ENCODE assay signal across 9 mouse cellular contexts in the genomic region with DNA sequence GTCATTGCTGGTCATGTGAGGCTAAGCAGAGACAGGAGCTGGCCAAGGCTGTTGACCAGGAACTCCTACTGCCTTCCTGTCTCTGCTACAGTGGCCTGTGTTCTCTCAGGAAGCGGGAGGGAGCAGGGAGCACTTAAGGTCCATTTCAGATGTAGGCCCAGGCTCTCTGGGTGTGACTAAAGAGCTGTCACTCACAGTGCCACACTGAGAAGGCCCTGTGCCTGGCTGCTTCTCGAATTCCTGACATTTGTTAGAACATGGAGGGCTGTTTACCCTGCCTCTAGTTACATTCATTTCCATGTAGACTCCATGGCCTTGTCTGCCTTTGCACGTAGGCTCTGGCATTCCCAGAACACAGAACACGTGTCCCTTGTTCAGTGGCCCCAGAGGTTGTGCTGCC.
DNase-seq lines count a peak whose midpoint lies in the region; ATAC-seq and TF ChIP-seq lines count a peak whose summit lies in the region.
"Had no signal": no experiment of that assay in that cellular context is flagged by ENCODE, and none has a peak within 500 bp of the region (broad histone marks: within the 10 kb centered on the region; RNA-seq: fewer than 3 reads in every experiment).

No protein-coding gene starts in this region.

- no peak overlapping the region for H3K9ac ChIP-seq in forebrain, embryonic 15.5 days (replicated peaks)
- H3K9ac ChIP-seq in intestine, embryonic 15.5 days, result no peak overlapping the region

- no peak overlapping the region for H3K4me3 ChIP-seq in gastrocnemius, adult 2 months
- no peak overlapping the region for H3K4me3 ChIP-seq in forebrain, embryonic 15.5 days
- H3K4me3 ChIP-seq in intestine, embryonic 15.5 days (replicated peaks), result no peak overlapping the region

- WGBS in forebrain, embryonic 15.5 days, result 72% methylated on average over 4 of the region's 4 CpGs
- 70% methylated on average over 4 of the region's 4 CpGs for WGBS in intestine, embryonic 15.5 days

- H3K4me2 ChIP-seq in forebrain, embryonic 15.5 days (replicated peaks), result no peak overlapping the region
- H3K4me2 ChIP-seq in intestine, embryonic 15.5 days (replicated peaks), result no peak overlapping the region

- no peak for DNase-seq in gastrocnemius, adult 2 months
- DNase-seq in gastrocnemius, adult 8-10 months (ENCODE audit: low spot score in 2 of 2), result no peak
- peak; percentile 19 for DNase-seq in lung, postnatal 14 days
- no peak for DNase-seq in adrenal gland, adult 2 months
- DNase-seq in ovary, postnatal 36 days (ENCODE audit: low spot score), result no peak
- no peak for DNase-seq in layer of hippocampus, adult 8-10 months (ENCODE audit: low spot score in 2 of 2)
- DNase-seq: adrenal gland, adult 8-10 months had no signal

- peaks cover 23% of the 10 kb centered on the region for H3K4me1 ChIP-seq in forebrain, embryonic 15.5 days
- H3K4me1 ChIP-seq in intestine, embryonic 15.5 days (replicated peaks), result peaks cover 28% of the 10 kb centered on the region

- no peaks in the 10 kb centered on the region for H3K9me3 ChIP-seq in forebrain, embryonic 15.5 days
- no peaks in the 10 kb centered on the region for H3K9me3 ChIP-seq in intestine, embryonic 15.5 days

- TF ChIP-seq CTCF in gastrocnemius, adult 2 months (IDR thresholded peaks at IDR 0.05), result no peak

- H3K36me3 ChIP-seq in forebrain, embryonic 15.5 days, result no peaks in the 10 kb centered on the region
- 0 out of 2 replicates have a peak, but pooled peaks cover 5% of the 10 kb centered on the region for H3K36me3 ChIP-seq in intestine, embryonic 15.5 days

- no peaks in the 10 kb centered on the region for H3K27me3 ChIP-seq in forebrain, embryonic 15.5 days
- H3K27me3 ChIP-seq in intestine, embryonic 15.5 days (replicated peaks), result no peaks in the 10 kb centered on the region

- no peak for ATAC-seq in forebrain, embryonic 15.5 days (replicated peaks)
- ATAC-seq in intestine, embryonic 15.5 days, result peak; percentile 10; the same call in 1 of the 2 replicates

- peak overlapping the region; percentile 81 for H3K27ac ChIP-seq in gastrocnemius, adult 2 months
- H3K27ac ChIP-seq in forebrain, embryonic 15.5 days (replicated peaks), result peak overlapping the region; percentile 84
- no peak overlapping the region for H3K27ac ChIP-seq in intestine, embryonic 15.5 days

- intact Hi-C loops in gastrocnemius, adult 2 months (cut with DNase I), result loop anchor here (5.0 kb wide), 1 partner anchor 63 kb away; no protein-coding TSS in a partner anchor
